Mouse (Mus musculus): ENCODE data around the gene Gapvd1.

GRCm38 (mm10) chr2:34670470-34670869, 84.6 kb downstream of the Gapvd1 start:
- TF ChIP-seq MAX (IDR thresholded peaks at IDR 0.05; ENCODE audit: low read depth) (no peak), POLR2A (IDR thresholded peaks at IDR 0.05; ENCODE audit: insufficient read length, low read depth) (no peak), E2F4 (IDR thresholded peaks at IDR 0.05; ENCODE audit: insufficient read depth) (no peak), POLR2AphosphoS2 (IDR thresholded peaks at IDR 0.05; ENCODE audit: insufficient read length, low read depth) (no peak), MYOD1 (IDR thresholded peaks at IDR 0.05; ENCODE audit: control insufficient read depth in 1 of 3, insufficient read length in 2 of 3, low read depth in 2 of 3) (no peak), TCF12 (IDR thresholded peaks at IDR 0.05; ENCODE audit: insufficient read depth, poor library complexity, severe bottlenecking) (no peak), MYOG (IDR thresholded peaks at IDR 0.05; ENCODE audit: control insufficient read depth in 1 of 3, insufficient read depth in 1 of 3, insufficient read length in 2 of 3, low read depth in 2 of 3) (no peak), SRF (IDR thresholded peaks at IDR 0.05; ENCODE audit: control insufficient read depth, insufficient read length, low read depth) (no peak)

All from myocyte (in vitro differentiated cells).